Mouse (Mus musculus) liver, embryonic 16.5 days (tissue): ENCODE results near the gene Cln3. TPM values are rescaled to one million over a fixed set of nuclear protein-coding genes. Genes with fewer than 3 reads are reported as not detected.

Experiments used
- ATAC-seq: fragments of 200-750 bp; cut with Nextera tagmentation; 2 replicates; pipeline ENCODE4 v1.8.0; 2017; ENCODE audit warnings: low read depth, mild to moderate bottlenecking, moderate number of reproducible peaks, moderate library complexity
- H3K27ac ChIP-seq: fragments of 300-500 bp; sonication (generic); 2 replicates; pipeline ENCODE4 v1.5.1; 2014; ENCODE audit warnings: mild to moderate bottlenecking, low read length
- H3K27me3 ChIP-seq: fragments of 300-500 bp; sonication (generic); 2 replicates; pipeline ENCODE4 v1.6.1; 2014; ENCODE audit warnings: low read depth, low read length, mixed read lengths; ENCODE audit not compliant: control insufficient read depth, insufficient read depth
- H3K36me3 ChIP-seq: fragments of 300-500 bp; sonication (generic); 2 replicates; pipeline ENCODE4 v1.6.1; 2014; ENCODE audit warnings: mild to moderate bottlenecking; ENCODE audit not compliant: control insufficient read depth, insufficient read depth
- H3K4me1 ChIP-seq: fragments of 300-500 bp; sonication (generic); 2 replicates; pipeline ENCODE4 v1.6.1; 2014; ENCODE audit warnings: low read depth, low read length, mixed read lengths; ENCODE audit not compliant: control insufficient read depth
- H3K4me2 ChIP-seq: fragments of 300-500 bp; sonication (generic); 2 replicates; pipeline ENCODE4 v1.6.1; 2014; ENCODE audit warnings: low read depth, low read length, mixed read lengths
- H3K4me3 ChIP-seq: fragments of 300-500 bp; sonication (generic); 2 replicates; pipeline ENCODE4 v1.5.1; 2014; ENCODE audit warnings: low read depth, mild to moderate bottlenecking, low read length
- H3K9ac ChIP-seq: fragments of 300-500 bp; sonication (generic); 2 replicates; pipeline ENCODE4 v1.6.1; 2014; ENCODE audit warnings: low read depth, low read length
- H3K9me3 ChIP-seq: fragments of 300-500 bp; sonication (generic); replicated peaks from 2 replicates; pipeline ENCODE4 v1.6.1; 2016; ENCODE audit warnings: low read length; ENCODE audit not compliant: control insufficient read depth
- WGBS: fragments of 180-500 bp; shearing (Covaris S2); extraction: QIAGEN DNeasy Blood & Tissue Kit; methylation state at CpG from one replicate; pipeline ENCODE4 v1.1.7; 2014; ENCODE audit not compliant: insufficient replicate concordance; 5-methylcytosine and 5-hydroxymethylcytosine counted together
- polyA plus RNA-seq: library from polyadenylated mRNA; unstranded; fragments of >200 nt; fragmentation: Nextera tagmentation; extraction: Ambion mirVana; gene quantifications from 2 replicates; pipeline ENCODE4 v1.2.1, GENCODE M21; 2015

The Cln3 gene
- polyA plus RNA-seq, 1 experiment from 2014 or later: 11.9 TPM

- 20% methylated on average over 1 of the region's 1 CpGs for WGBS
- H3K27ac ChIP-seq: no peak overlapping the region
- no peak overlapping the region for H3K4me3 ChIP-seq
- no peak for ATAC-seq
- H3K9ac ChIP-seq: no peak overlapping the region
- H3K9me3 ChIP-seq: no peaks in the 10 kb centered on the region
- peaks cover 25% of the 10 kb centered on the region for H3K4me1 ChIP-seq
- H3K36me3 ChIP-seq: no peaks in the 10 kb centered on the region
- H3K4me2 ChIP-seq: no peak overlapping the region
- H3K27me3 ChIP-seq: no peaks in the 10 kb centered on the region
Observed at GRCm38 (mm10) chr7:126623381-126623780, 37.8 kb upstream of the Cln3 start.

GRCm38 (mm10) chr7:126621452-126622359 lies 36.1 kb upstream of the Cln3 start:
- 48% methylated on average over 9 of the region's 9 CpGs for WGBS
- H3K27ac ChIP-seq: no peak overlapping the region; the same call in 1 of the 2 replicates
- H3K4me1 ChIP-seq: peaks cover 25% of the 10 kb centered on the region
- H3K36me3 ChIP-seq: no peaks in the 10 kb centered on the region
- no peak for ATAC-seq
- H3K4me2 ChIP-seq: no peak overlapping the region
- no peaks in the 10 kb centered on the region for H3K27me3 ChIP-seq
- H3K9me3 ChIP-seq: no peaks in the 10 kb centered on the region
- H3K4me3 ChIP-seq: no peak overlapping the region
- H3K9ac ChIP-seq: no peak overlapping the region

- no peaks in the 10 kb centered on the region for H3K27me3 ChIP-seq
- 65% methylated on average over 10 of the region's 10 CpGs for WGBS
- H3K27ac ChIP-seq: no peak overlapping the region
- no peak overlapping the region for H3K9ac ChIP-seq
- H3K4me1 ChIP-seq: peaks cover 13% of the 10 kb centered on the region
- ATAC-seq: no peak
- H3K4me2 ChIP-seq: no peak overlapping the region
- no peak overlapping the region for H3K4me3 ChIP-seq
- no peaks in the 10 kb centered on the region for H3K36me3 ChIP-seq
- no peaks in the 10 kb centered on the region for H3K9me3 ChIP-seq
Observed at GRCm38 (mm10) chr7:126619559-126620275, 34.1 kb upstream of the Cln3 start.

DNA sequence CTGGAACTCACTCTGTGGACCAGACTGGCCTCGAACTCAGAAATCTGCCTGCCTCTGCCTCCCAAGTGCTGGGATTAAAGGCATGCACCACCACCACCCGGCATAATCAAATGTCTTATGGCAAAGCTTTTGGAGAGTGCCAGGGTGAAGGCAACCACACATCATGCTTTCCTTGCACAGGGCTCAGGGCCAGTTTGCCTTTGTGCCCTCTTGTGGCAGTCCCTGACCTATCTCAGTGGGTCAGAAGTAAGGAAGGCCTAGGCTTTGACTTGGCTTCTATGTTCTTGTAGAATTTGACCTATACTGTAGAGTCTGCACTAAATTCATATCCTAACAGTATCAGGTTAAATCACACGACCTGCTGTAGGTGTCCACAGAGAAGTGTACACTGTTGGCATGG lies 31.1 kb upstream of the Cln3 start:
- H3K9me3 ChIP-seq: no peaks in the 10 kb centered on the region
- H3K27me3 ChIP-seq: no peaks in the 10 kb centered on the region
- H3K27ac ChIP-seq: no peak overlapping the region
- no peak overlapping the region for H3K4me2 ChIP-seq
- no peak overlapping the region for H3K4me3 ChIP-seq
- no peaks in the 10 kb centered on the region for H3K36me3 ChIP-seq
- 48% methylated on average over 3 of the region's 3 CpGs for WGBS
- ATAC-seq: no peak
- H3K4me1 ChIP-seq: peaks cover 2% of the 10 kb centered on the region
- no peak overlapping the region for H3K9ac ChIP-seq

DNA sequence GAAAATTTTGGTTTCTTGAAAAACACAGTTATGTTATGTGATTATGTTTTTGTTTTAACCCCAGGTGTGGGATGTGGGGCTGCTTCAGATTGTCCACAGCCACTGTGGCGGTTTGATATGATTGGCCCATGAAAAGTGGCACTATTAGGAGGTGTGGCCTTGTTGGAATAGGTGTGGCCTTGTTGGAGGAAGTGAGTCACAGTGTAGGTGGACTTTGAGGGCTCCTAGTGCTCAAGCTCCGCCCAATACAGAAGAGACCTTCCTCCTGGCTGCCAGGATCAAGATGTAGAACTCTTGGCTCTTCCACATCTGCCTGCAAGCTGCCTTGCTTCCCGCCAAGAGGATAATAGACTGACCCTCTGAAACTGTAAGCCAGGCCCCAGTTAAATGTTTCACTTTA lies 27.1 kb upstream of the Cln3 start:
- H3K9ac ChIP-seq: no peak overlapping the region
- H3K4me1 ChIP-seq: no peaks in the 10 kb centered on the region
- H3K27ac ChIP-seq: no peak overlapping the region
- H3K4me3 ChIP-seq: no peak overlapping the region
- H3K27me3 ChIP-seq: no peaks in the 10 kb centered on the region
- ATAC-seq: no peak
- no peak overlapping the region for H3K4me2 ChIP-seq
- no peaks in the 10 kb centered on the region for H3K9me3 ChIP-seq
- no peaks in the 10 kb centered on the region for H3K36me3 ChIP-seq
- 64% methylated on average over 3 of the region's 3 CpGs for WGBS

GRCm38 (mm10) chr7:126607796-126608195 lies 22.2 kb upstream of the Cln3 start:
- no peaks in the 10 kb centered on the region for H3K36me3 ChIP-seq
- no peak overlapping the region for H3K9ac ChIP-seq
- H3K4me2 ChIP-seq: no peak overlapping the region
- no peak overlapping the region for H3K27ac ChIP-seq
- H3K9me3 ChIP-seq: no peaks in the 10 kb centered on the region
- WGBS: 48% methylated on average over 5 of the region's 5 CpGs
- no peaks in the 10 kb centered on the region for H3K4me1 ChIP-seq
- no peak; the same call in 1 of the 2 replicates for ATAC-seq
- no peaks in the 10 kb centered on the region for H3K27me3 ChIP-seq
- no peak overlapping the region for H3K4me3 ChIP-seq

DNA sequence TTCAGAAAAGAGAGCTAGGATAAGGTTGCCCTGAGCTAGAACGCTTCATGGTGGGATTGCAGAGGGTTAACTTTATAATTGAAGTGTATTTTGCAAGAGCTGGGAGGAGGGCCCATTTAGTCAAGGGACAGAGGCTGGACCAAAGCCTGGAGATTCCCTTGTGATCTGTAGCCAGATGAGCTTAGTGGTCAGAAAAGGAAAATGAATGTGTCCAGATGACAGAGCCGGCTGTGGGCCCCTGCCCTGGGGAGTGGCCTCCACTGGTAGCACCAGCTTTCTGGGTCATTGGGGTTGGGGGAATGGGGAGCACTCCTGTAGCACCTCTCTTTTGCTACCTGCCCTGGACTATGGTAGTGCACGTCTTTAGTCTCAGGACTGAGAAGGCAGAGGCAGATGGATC lies 21.4 kb upstream of the Cln3 start:
- WGBS: 53% methylated on average over 3 of the region's 3 CpGs
- ATAC-seq: no peak

GRCm38 (mm10) chr7:126606611-126607010 lies 21.0 kb upstream of the Cln3 start:
- H3K27me3 ChIP-seq: no peaks in the 10 kb centered on the region
- H3K9me3 ChIP-seq: no peaks in the 10 kb centered on the region
- no peaks in the 10 kb centered on the region for H3K36me3 ChIP-seq
- WGBS: 38% methylated on average over 5 of the region's 5 CpGs
- H3K4me3 ChIP-seq: no peak overlapping the region
- H3K9ac ChIP-seq: no peak overlapping the region
- no peak for ATAC-seq
- H3K27ac ChIP-seq: no peak overlapping the region; the same call in 1 of the 2 replicates
- no peak overlapping the region for H3K4me2 ChIP-seq
- no peaks in the 10 kb centered on the region for H3K4me1 ChIP-seq

More for the DNA sequence above, 21.4 kb upstream of the Cln3 start:
- no peak overlapping the region; the same call in 1 of the 2 replicates for H3K27ac ChIP-seq
- no peak overlapping the region for H3K4me2 ChIP-seq
- H3K4me3 ChIP-seq: no peak overlapping the region
- H3K36me3 ChIP-seq: no peaks in the 10 kb centered on the region
- H3K27me3 ChIP-seq: no peaks in the 10 kb centered on the region
- H3K9ac ChIP-seq: no peak overlapping the region
- H3K9me3 ChIP-seq: no peaks in the 10 kb centered on the region
- H3K4me1 ChIP-seq: no peaks in the 10 kb centered on the region

- no peaks in the 10 kb centered on the region for H3K36me3 ChIP-seq
- no peaks in the 10 kb centered on the region for H3K9me3 ChIP-seq
- 46% methylated on average over 3 of the region's 3 CpGs for WGBS
- H3K4me2 ChIP-seq: no peak overlapping the region
- no peak overlapping the region for H3K9ac ChIP-seq
- H3K4me1 ChIP-seq: no peaks in the 10 kb centered on the region
- no peaks in the 10 kb centered on the region for H3K27me3 ChIP-seq
- H3K27ac ChIP-seq: no peak overlapping the region
- H3K4me3 ChIP-seq: no peak overlapping the region
- no peak for ATAC-seq
Observed at GRCm38 (mm10) chr7:126602650-126603049, 17.0 kb upstream of the Cln3 start.
